Mouse (Mus musculus) thymus, adult 2 months (tissue): Measurements from ENCODE around the gene Tgm2. TPM values are rescaled to one million over a fixed set of nuclear protein-coding genes. Genes with fewer than 3 reads are reported as not detected.
A peak's percentile ranks its signal among the peaks of the same experiment; 100 is the strongest.

Experiments used
- DNase-seq: peaks from one replicate; pipeline ENCODE4 v3.0.0; 2021
- H3K27ac ChIP-seq: fragments of 200-500 bp; 2 replicates; pipeline ENCODE4 v1.5.1; 2012; ENCODE audit warnings: low read length, control low read depth; ENCODE audit not compliant: control insufficient read depth, insufficient read depth
- H3K27me3 ChIP-seq: fragments of 200-500 bp; 2 replicates; pipeline ENCODE4 v1.6.1; 2012; ENCODE audit warnings: mild to moderate bottlenecking, low read length, moderate library complexity, mixed read lengths; ENCODE audit not compliant: control insufficient read depth, insufficient read depth
- H3K36me3 ChIP-seq: fragments of 200-500 bp; 2 replicates; pipeline ENCODE4 v1.6.1; 2012; ENCODE audit warnings: mild to moderate bottlenecking, low read length, moderate library complexity; ENCODE audit not compliant: control insufficient read depth, insufficient read depth
- H3K4me1 ChIP-seq: fragments of 200-500 bp; replicated peaks from 2 replicates; pipeline ENCODE4 v1.6.1; 2012; ENCODE audit warnings: low read length; ENCODE audit not compliant: control insufficient read depth, insufficient read depth
- H3K4me3 ChIP-seq: fragments of 200-500 bp; 2 replicates; pipeline ENCODE4 v1.5.1; 2012; ENCODE audit warnings: mild to moderate bottlenecking, low read length, control low read depth, moderate library complexity; ENCODE audit not compliant: control insufficient read depth, insufficient read depth
- CTCF ChIP-seq: fragments of 200-500 bp; IDR thresholded peaks from 2 replicates; pipeline ENCODE4 v1.5.1; 2012; ENCODE audit warnings: mild to moderate bottlenecking, control low read depth, low read length, moderate library complexity, borderline replicate concordance; ENCODE audit not compliant: control insufficient read depth, poor library complexity, insufficient read depth; ENCODE audit errors: extremely low read depth
- POLR2A ChIP-seq: fragments of 200-500 bp; IDR thresholded peaks from 2 replicates; pipeline ENCODE4 v1.6.1; 2012; ENCODE audit warnings: mild to moderate bottlenecking, low read length, control low read depth, moderate library complexity; ENCODE audit not compliant: control insufficient read depth, poor library complexity, insufficient read depth; ENCODE audit errors: extremely low read depth
- WGBS: fragments of 180-500 bp; shearing (Covaris S2); methylation state at CpG from one replicate; pipeline ENCODE4 v1.1.7; 2018; 5-methylcytosine and 5-hydroxymethylcytosine counted together
- polyA plus RNA-seq: library from polyadenylated mRNA; depleted of rRNA; stranded (reverse); fragments of >200 nt; gene quantifications from 2 replicates; pipeline ENCODE4 v1.2.3, GENCODE M21; 2012; rRNA removed

The Tgm2 gene
- 32.8 and 37.6 TPM in 2 replicates for polyA plus RNA-seq

GRCm38 (mm10) chr2:158146223-158146622, at the start of gene Tgm2:
Gene Tgm2, minus strand, starts transcription at chr2:158146436.
- TF ChIP-seq POLR2A (no peak), CTCF (peak; percentile 95)
- Histone ChIP-seq H3K27ac (no peak within 1 kb of the TSS), H3K36me3 (no peaks in the 10 kb centered on the region), H3K4me3 (peak within 1 kb of the TSS; percentile 14; the same call in 1 of the 2 replicates), H3K27me3 (no peaks in the 10 kb centered on the region; the same call in 1 of the 2 replicates), H3K4me1 (0 out of 2 replicates have a peak, but pooled peaks cover 3% of the 10 kb centered on the region)
- DNase-seq: peak; percentile 83
- WGBS: 4% methylated on average over 33 of the region's 33 CpGs

- WGBS: 55% methylated on average over 10 of the region's 10 CpGs
Measured at GRCm38 (mm10) chr2:158194945-158195640, 48.9 kb upstream of the Tgm2 start.

GRCm38 (mm10) chr2:158193611-158194336, 47.5 kb upstream of the Tgm2 start:
- Histone ChIP-seq H3K27ac (no peak overlapping the region), H3K4me1 (no peaks in the 10 kb centered on the region), H3K27me3 (no peaks in the 10 kb centered on the region), H3K36me3 (no peaks in the 10 kb centered on the region), H3K4me3 (no peak overlapping the region)
- 91% methylated on average over 10 of the region's 10 CpGs for WGBS
- no peak for DNase-seq
- no peak for TF ChIP-seq CTCF

More at GRCm38 (mm10) chr2:158194945-158195640, 48.9 kb upstream of the Tgm2 start:
- no peaks in the 10 kb centered on the region for H3K4me1 ChIP-seq
- no peak overlapping the region for H3K4me3 ChIP-seq
- peak; percentile 22 for DNase-seq
- no peaks in the 10 kb centered on the region for H3K27me3 ChIP-seq
- H3K36me3 ChIP-seq: no peaks in the 10 kb centered on the region
- H3K27ac ChIP-seq: no peak overlapping the region
- TF ChIP-seq CTCF (no peak), POLR2A (no peak)

- Histone ChIP-seq H3K27me3 (no peaks in the 10 kb centered on the region), H3K36me3 (no peaks in the 10 kb centered on the region), H3K4me3 (no peak overlapping the region), H3K4me1 (no peaks in the 10 kb centered on the region), H3K27ac (no peak overlapping the region)
- 72% methylated on average over 7 of the region's 7 CpGs for WGBS
- DNase-seq: no peak
- no peak for TF ChIP-seq POLR2A
- TF ChIP-seq CTCF: no peak
Measured at GRCm38 (mm10) chr2:158191098-158191497, 44.9 kb upstream of the Tgm2 start.

GRCm38 (mm10) chr2:158189451-158189850, 43.2 kb upstream of the Tgm2 start:
- no peak for DNase-seq
- no peaks in the 10 kb centered on the region for H3K4me1 ChIP-seq
- WGBS: 62% methylated on average over 11 of the region's 11 CpGs
- no peaks in the 10 kb centered on the region for H3K36me3 ChIP-seq
- no peak for TF ChIP-seq CTCF
- no peak overlapping the region for H3K27ac ChIP-seq
- H3K27me3 ChIP-seq: no peaks in the 10 kb centered on the region
- no peak overlapping the region for H3K4me3 ChIP-seq

- 95% methylated on average over 11 of the region's 11 CpGs for whole genome bisulfite sequencing
- no peaks in the 10 kb centered on the region for H3K4me1 ChIP-seq
- H3K27ac ChIP-seq: no peak overlapping the region
- DNase-seq: no peak
- H3K36me3 ChIP-seq: no peaks in the 10 kb centered on the region
- no peak overlapping the region for H3K4me3 ChIP-seq
- H3K27me3 ChIP-seq: no peaks in the 10 kb centered on the region
- TF ChIP-seq POLR2A: no peak
- TF ChIP-seq CTCF: no peak
Measured at GRCm38 (mm10) chr2:158186206-158186871, 40.1 kb upstream of the Tgm2 start.
